Mouse (Mus musculus): ENCODE measurements around the gene Oxct2b.
"Not testable (repeated sequence)": the region's sequence is repeated elsewhere in the genome, so short reads cannot be mapped to it uniquely, and the experiment has no call there.

Gene Oxct2b

GRCm38 (mm10) chr4:123116011-123116410 lies at the start of gene Oxct2b:
Gene Oxct2b, plus strand, starts transcription at chr4:123116266.
- in situ Hi-C loops (cut with MboI; ENCODE audit: low sequenced_read_pairs): no loop called here

- in situ Hi-C loops (cut with MboI; ENCODE audit: low sequenced_read_pairs): no loop called here
Observed at GRCm38 (mm10) chr4:123068646-123069045, 47.4 kb upstream of the Oxct2b start.

- in situ Hi-C loops (cut with MboI; ENCODE audit: low sequenced_read_pairs): loop anchor here (10.0 kb wide), 1 partner anchor 167 kb away; no protein-coding TSS in a partner anchor
Observed at GRCm38 (mm10) chr4:123071266-123071966, 44.6 kb upstream of the Oxct2b start.

- in situ Hi-C loops (cut with MboI; ENCODE audit: low sequenced_read_pairs): loop anchor here (10.0 kb wide), 1 partner anchor 172 kb away; no protein-coding TSS in a partner anchor
Observed at GRCm38 (mm10) chr4:123076928-123077327, 39.1 kb upstream of the Oxct2b start.

GRCm38 (mm10) chr4:123078231-123078630 lies 37.8 kb upstream of the Oxct2b start:
- in situ Hi-C loops (cut with MboI; ENCODE audit: low sequenced_read_pairs): loop anchor here (10.0 kb wide), 1 partner anchor 173 kb away; no protein-coding TSS in a partner anchor

GRCm38 (mm10) chr4:123080791-123081190 lies 35.3 kb upstream of the Oxct2b start:
- in situ Hi-C loops (cut with MboI; ENCODE audit: low sequenced_read_pairs): loop anchor here (5.0 kb wide), 1 partner anchor 88 kb away; no protein-coding TSS in a partner anchor

- in situ Hi-C loops (cut with MboI; ENCODE audit: low sequenced_read_pairs): loop anchor here (5.0 kb wide), 1 partner anchor 90 kb away; no protein-coding TSS in a partner anchor
Observed at GRCm38 (mm10) chr4:123082283-123083163, 33.5 kb upstream of the Oxct2b start.

- in situ Hi-C loops (cut with MboI; ENCODE audit: low sequenced_read_pairs): loop anchor here (5.0 kb wide), 1 partner anchor 91 kb away; no protein-coding TSS in a partner anchor
Observed at GRCm38 (mm10) chr4:123083323-123083902, 32.7 kb upstream of the Oxct2b start.

- in situ Hi-C loops (cut with MboI; ENCODE audit: low sequenced_read_pairs): no loop called here
Observed at GRCm38 (mm10) chr4:123085290-123085689, 30.8 kb upstream of the Oxct2b start.

- in situ Hi-C loops (cut with MboI; ENCODE audit: low sequenced_read_pairs): no loop called here
Observed at GRCm38 (mm10) chr4:123086381-123086780, 29.7 kb upstream of the Oxct2b start.

GRCm38 (mm10) chr4:123092621-123093020 lies 23.4 kb upstream of the Oxct2b start:
- in situ Hi-C loops (cut with MboI; ENCODE audit: low sequenced_read_pairs): no loop called here

- in situ Hi-C loops (cut with MboI; ENCODE audit: low sequenced_read_pairs): no loop called here
Observed at GRCm38 (mm10) chr4:123093064-123093776, 22.8 kb upstream of the Oxct2b start.

GRCm38 (mm10) chr4:123093869-123094268 lies 22.2 kb upstream of the Oxct2b start:
- in situ Hi-C loops (cut with MboI; ENCODE audit: low sequenced_read_pairs): no loop called here

- in situ Hi-C loops (cut with MboI; ENCODE audit: low sequenced_read_pairs): no loop called here
Observed at GRCm38 (mm10) chr4:123104651-123105450, 11.2 kb upstream of the Oxct2b start, which contains the start of gene Bmp8b. Gene Bmp8b, plus strand, starts transcription at chr4:123105165.

- in situ Hi-C loops (cut with MboI; ENCODE audit: low sequenced_read_pairs): no loop called here
Observed at GRCm38 (mm10) chr4:123105451-123105790, 10.6 kb upstream of the Oxct2b start.

- in situ Hi-C loops (cut with MboI; ENCODE audit: low sequenced_read_pairs): not testable (repeated sequence)
Observed at GRCm38 (mm10) chr4:123105929-123106328, 10.1 kb upstream of the Oxct2b start.

- in situ Hi-C loops (cut with MboI; ENCODE audit: low sequenced_read_pairs): no loop called here
Observed at GRCm38 (mm10) chr4:123106864-123107263, 9.2 kb upstream of the Oxct2b start.

GRCm38 (mm10) chr4:123108056-123108455 lies 8.0 kb upstream of the Oxct2b start:
- in situ Hi-C loops (cut with MboI; ENCODE audit: low sequenced_read_pairs): no loop called here

- in situ Hi-C loops (cut with MboI; ENCODE audit: low sequenced_read_pairs): no loop called here
Observed at GRCm38 (mm10) chr4:123110751-123111150, 5.3 kb upstream of the Oxct2b start.

Measured in CH12F3 (cell line).